Mouse (Mus musculus) megakaryocyte-erythroid progenitor cell, adult 5-6 weeks (primary cell): ENCODE results near the gene Gpr107. TPM values are rescaled to one million over a fixed set of nuclear protein-coding genes. Genes with fewer than 3 reads are reported as not detected.

Experiments used
- ATAC-seq: replicated peaks from 2 replicates; pipeline ENCODE4 v1.8.0; 2016; ENCODE audit warnings: mild to moderate bottlenecking, inconsistent platforms; ENCODE audit not compliant: severe bottlenecking, poor library complexity, low FRiP score, low TSS enrichment
- total RNA-seq, 2 experiments: library from RNA; stranded (forward) in 1 of 2; stranded (reverse) in 1 of 2; fragments of 200-1000, 215-1000 nt in 1 of 2; fragments of >200 nt in 1 of 2; fragmentation: Nextera tagmentation in 1 of 2; gene quantifications; 2 replicates each; pipeline ENCODE4 v1.2.3; 2014 to 2017

Gpr107 gene
- total RNA-seq (2014; fragmentation: Nextera tagmentation) (19.6 and 30.4 TPM in 2 replicates), total RNA-seq (2017) (15.0 and 18.2 TPM in 2 replicates)

GRCm38 (mm10) chr2:31151892-31152812 is at the start of gene Gpr107:
Gene Gpr107, plus strand, starts transcription at chr2:31152316.
- peak; percentile 87 for ATAC-seq

GRCm38 (mm10) chr2:31103321-31103720 is 48.8 kb upstream of the Gpr107 start:
- no peak for ATAC-seq

GRCm38 (mm10) chr2:31105279-31105678 is 46.8 kb upstream of the Gpr107 start:
- no peak for ATAC-seq

GRCm38 (mm10) chr2:31106004-31106403 is 46.1 kb upstream of the Gpr107 start:
- no peak for ATAC-seq

GRCm38 (mm10) chr2:31106621-31107320 is 45.3 kb upstream of the Gpr107 start:
- ATAC-seq, result no peak

- no peak for ATAC-seq
Observed at GRCm38 (mm10) chr2:31108186-31108585, 43.9 kb upstream of the Gpr107 start.

GRCm38 (mm10) chr2:31109960-31110548 is 42.1 kb upstream of the Gpr107 start:
- peak; percentile 89 for ATAC-seq

GRCm38 (mm10) chr2:31111685-31112084 is 40.4 kb upstream of the Gpr107 start:
- no peak for ATAC-seq

GRCm38 (mm10) chr2:31114205-31114604 is 37.9 kb upstream of the Gpr107 start:
- no peak for ATAC-seq

GRCm38 (mm10) chr2:31115091-31115942 is 36.8 kb upstream of the Gpr107 start:
- ATAC-seq, result peak; percentile 94

GRCm38 (mm10) chr2:31115943-31116731 is 36.0 kb upstream of the Gpr107 start:
- ATAC-seq, result no peak

GRCm38 (mm10) chr2:31118211-31118610 is 33.9 kb upstream of the Gpr107 start:
- no peak for ATAC-seq

- no peak for ATAC-seq
Observed at GRCm38 (mm10) chr2:31118639-31119380, 33.3 kb upstream of the Gpr107 start.

- no peak for ATAC-seq
Observed at GRCm38 (mm10) chr2:31119795-31120194, 32.3 kb upstream of the Gpr107 start.

- no peak for ATAC-seq
Observed at GRCm38 (mm10) chr2:31121131-31121693, 30.9 kb upstream of the Gpr107 start.

GRCm38 (mm10) chr2:31122806-31123205 is 29.3 kb upstream of the Gpr107 start:
- ATAC-seq, result no peak

- no peak for ATAC-seq
Observed at GRCm38 (mm10) chr2:31123493-31123892, 28.6 kb upstream of the Gpr107 start.
